Mouse (Mus musculus) brain, embryonic 14.5 days (tissue): ENCODE measurements around the gene Epha4.

Source experiments
- CTCF ChIP-seq: fragments of 200-500 bp; IDR thresholded peaks from 2 replicates; pipeline ENCODE4 v1.5.1; 2012; ENCODE audit warnings: inconsistent platforms, mild to moderate bottlenecking, moderate library complexity, borderline replicate concordance; ENCODE audit not compliant: insufficient read depth, insufficient read length; ENCODE audit errors: extremely low read depth
- POLR2A ChIP-seq: fragments of 200-500 bp; IDR thresholded peaks from 2 replicates; pipeline ENCODE4 v1.6.1; 2012; ENCODE audit warnings: mild to moderate bottlenecking, inconsistent platforms, borderline replicate concordance; ENCODE audit not compliant: poor library complexity, insufficient read depth, insufficient read length, severe bottlenecking; ENCODE audit errors: extremely low read depth

- no peak for TF ChIP-seq CTCF
- TF ChIP-seq POLR2A = no peak
These were observed 68.5 kb downstream of the Epha4 start for GRCm38 (mm10) chr1:77446438-77446837.
